Mouse (Mus musculus) layer of hippocampus, adult 6 months (tissue): ENCODE data around the gene Fitm1. TPM values are rescaled to one million over a fixed set of nuclear protein-coding genes. Genes with fewer than 3 reads are reported as not detected.

Experiments
- long read RNA-seq, 2 experiments: library from polyadenylated mRNA; unstranded; transcript quantifications; one replicate each; pipeline ENCODE4 v2.0.0; 2019 to 2020
- polyA plus RNA-seq: library from polyadenylated mRNA; unstranded; fragments of <200 nt; fragmentation: Nextera tagmentation; gene quantifications from 2 replicates; pipeline ENCODE4 v1.2.3, GENCODE M21; 2021

Gene Fitm1
- not detected in 2 replicates for polyA plus RNA-seq
- long read RNA-seq, experiment 1 = 0 reads
- long read RNA-seq, experiment 2 = 0 reads

GRCm38 (mm10) chr14:55575302-55575701 lies at the start of gene Fitm1:
Fitm1 (plus strand) TSS chr14:55575617.

GRCm38 (mm10) chr14:55540067-55540786 lies 35.2 kb upstream of the Fitm1 start, which contains the start of gene Pck2:
Pck2 (plus strand) TSS chr14:55540266.

GRCm38 (mm10) chr14:55559799-55560201 lies 15.6 kb upstream of the Fitm1 start, which contains the start of gene Dcaf11:
Dcaf11 (plus strand) TSS chr14:55560006.

GRCm38 (mm10) chr14:55560202-55561073 lies 15.0 kb upstream of the Fitm1 start, which contains the start of gene A730061H03Rik:
A730061H03Rik (minus strand) TSS chr14:55560406.

GRCm38 (mm10) chr14:55577871-55578667 lies 2.7 kb downstream of the Fitm1 start, which contains the start of gene Psme1:
Psme1 (plus strand) TSS chr14:55578123.

GRCm38 (mm10) chr14:55584702-55585565 lies 9.5 kb downstream of the Fitm1 start, which contains the start of gene Emc9:
Emc9 (minus strand) TSS chr14:55585302.

GRCm38 (mm10) chr14:55590748-55591330 lies 15.4 kb downstream of the Fitm1 start, which contains the start of gene Psme2:
Psme2 (minus strand) TSS chr14:55591113.

GRCm38 (mm10) chr14:55591331-55591891 lies 16.0 kb downstream of the Fitm1 start, which contains the start of gene Rnf31:
Rnf31 (plus strand) TSS chr14:55591708.

GRCm38 (mm10) chr14:55603271-55603632 lies 27.8 kb downstream of the Fitm1 start, which contains the start of gene Irf9:
Irf9 (plus strand) TSS chr14:55603571.

GRCm38 (mm10) chr14:55617822-55618221 lies 42.4 kb downstream of the Fitm1 start, which contains the start of gene Rec8:
Rec8 (plus strand) TSS chr14:55618037.

Other genes with a start within 250 kb of the Fitm1 start
- 22.5 and 23.0 TPM in 2 replicates for gene Dhrs4, start 96.9 kb upstream of the Fitm1 start, polyA plus RNA-seq
- 1.8 and 2.9 TPM in 2 replicates for gene Carmil3, start 85.0 kb upstream of the Fitm1 start, polyA plus RNA-seq
- gene Cpne6, start 65.2 kb upstream of the Fitm1 start, polyA plus RNA-seq = 661 and 751 TPM in 2 replicates
- 0.13 TPM in 1 of 2 replicates, not detected in the other for gene Nrl, start 50.6 kb upstream of the Fitm1 start, polyA plus RNA-seq
- gene Pck2, start 35.4 kb upstream of the Fitm1 start, polyA plus RNA-seq = 28.8 and 36.0 TPM in 2 replicates
- gene Dcaf11, start 15.6 kb upstream of the Fitm1 start, polyA plus RNA-seq = 70.4 and 77.7 TPM in 2 replicates
- not detected in 2 replicates for gene A730061H03Rik, start 15.2 kb upstream of the Fitm1 start, polyA plus RNA-seq
- gene Psme1, start 2.5 kb downstream of the Fitm1 start, polyA plus RNA-seq = 54.2 and 58.9 TPM in 2 replicates
- gene Emc9, start 9.7 kb downstream of the Fitm1 start, polyA plus RNA-seq = 151 and 161 TPM in 2 replicates
- 115 TPM in 2 replicates for gene Psme2, start 15.5 kb downstream of the Fitm1 start, polyA plus RNA-seq
- gene Rnf31, start 16.1 kb downstream of the Fitm1 start, polyA plus RNA-seq = 6.5 and 11.3 TPM in 2 replicates
- gene Irf9, start 28.0 kb downstream of the Fitm1 start, polyA plus RNA-seq = 4.6 and 5.9 TPM in 2 replicates
- gene Rec8, start 42.4 kb downstream of the Fitm1 start, polyA plus RNA-seq = 0.78 and 0.95 TPM in 2 replicates
- gene Ipo4, start 60.3 kb downstream of the Fitm1 start, polyA plus RNA-seq = 48.5 and 50.1 TPM in 2 replicates
- 0.14 and 0.48 TPM in 2 replicates for gene Gm49378, start 62.3 kb downstream of the Fitm1 start, polyA plus RNA-seq
- gene Tm9sf1, start 68.2 kb downstream of the Fitm1 start, polyA plus RNA-seq = 32.7 and 36.4 TPM in 2 replicates
- gene Tssk4, start 74.6 kb downstream of the Fitm1 start, polyA plus RNA-seq = 0.11 and 0.29 TPM in 2 replicates
- gene Mdp1, start 84.9 kb downstream of the Fitm1 start, polyA plus RNA-seq = 62.3 and 63.2 TPM in 2 replicates
- gene Gmpr2, start 96.3 kb downstream of the Fitm1 start, polyA plus RNA-seq = 24.9 and 27.8 TPM in 2 replicates
- gene Nedd8, start 96.5 kb downstream of the Fitm1 start, polyA plus RNA-seq = 665 and 692 TPM in 2 replicates
- gene Tinf2, start 106.2 kb downstream of the Fitm1 start, polyA plus RNA-seq = 8.2 and 9.7 TPM in 2 replicates
- gene Tgm1, start 138.3 kb downstream of the Fitm1 start, polyA plus RNA-seq = 0.08 TPM in 1 of 2 replicates, not detected in the other
- gene Rabggta, start 146.6 kb downstream of the Fitm1 start, polyA plus RNA-seq = 31.9 and 38.2 TPM in 2 replicates
- gene Dhrs1, start 170.1 kb downstream of the Fitm1 start, polyA plus RNA-seq = 123 and 128 TPM in 2 replicates
- 8.1 and 8.5 TPM in 2 replicates for gene Nop9, start 170.1 kb downstream of the Fitm1 start, polyA plus RNA-seq
- gene Cideb, start 182.8 kb downstream of the Fitm1 start, polyA plus RNA-seq = 3.9 and 5.8 TPM in 2 replicates
- gene Ltb4r2, start 185.8 kb downstream of the Fitm1 start, polyA plus RNA-seq = 0.16 and 0.54 TPM in 2 replicates
- 0.26 TPM in 1 of 2 replicates, not detected in the other for gene Ltb4r1, start 190.3 kb downstream of the Fitm1 start, polyA plus RNA-seq
- 1.4 TPM in 2 replicates for gene Adcy4, start 208.5 kb downstream of the Fitm1 start, polyA plus RNA-seq
- 0.45 and 0.55 TPM in 2 replicates for gene Ripk3, start 213.2 kb downstream of the Fitm1 start, polyA plus RNA-seq
- 0.25 TPM in 1 of 2 replicates, not detected in the other for gene Nfatc4, start 247.5 kb downstream of the Fitm1 start, polyA plus RNA-seq